Mouse (Mus musculus) bone marrow, adult 2 months (tissue): Measurements from ENCODE around the gene Tff3. TPM values are rescaled to one million over a fixed set of nuclear protein-coding genes. Genes with fewer than 3 reads are reported as not detected.

Source experiments
- H3K27ac ChIP-seq: fragments of 200-500 bp; 2 replicates; pipeline ENCODE4 v1.5.1; 2012; ENCODE audit warnings: low read depth, mild to moderate bottlenecking, control low read depth, inconsistent platforms, low read length; ENCODE audit not compliant: control insufficient read depth, poor library complexity, insufficient read depth
- H3K4me1 ChIP-seq: fragments of 200-500 bp; 2 replicates; pipeline ENCODE4 v1.6.1; 2011; ENCODE audit warnings: low read length; ENCODE audit not compliant: control insufficient read depth, insufficient read depth
- H3K4me3 ChIP-seq: fragments of 200-500 bp; replicated peaks from 2 replicates; pipeline ENCODE3; 2011; ENCODE audit warnings: mild to moderate bottlenecking, low read depth, low read length, control low read depth; ENCODE audit not compliant: control insufficient read depth
- CTCF ChIP-seq: fragments of 200-500 bp; IDR thresholded peaks from 2 replicates; pipeline ENCODE4 v1.5.1; 2011; ENCODE audit warnings: low read length, control low read depth; ENCODE audit not compliant: control insufficient read depth, insufficient read depth
- POLR2A ChIP-seq: fragments of 200-500 bp; IDR thresholded peaks from 2 replicates; pipeline ENCODE4 v1.6.1; 2011; ENCODE audit warnings: low read depth, mild to moderate bottlenecking, control low read depth, low read length, borderline replicate concordance; ENCODE audit not compliant: control insufficient read depth
- WGBS: fragments of 180-500 bp; shearing (Covaris S2); methylation state at CpG from one replicate; pipeline ENCODE4 v1.1.7; 2018; 5-methylcytosine and 5-hydroxymethylcytosine counted together
- polyA plus RNA-seq: library from polyadenylated mRNA; stranded (reverse); fragments of >200 nt; gene quantifications from 2 replicates; pipeline ENCODE4 v1.2.4, GENCODE M21; 2011; ENCODE audit warnings: low replicate concordance; ENCODE audit not compliant: missing spikeins, insufficient read depth, insufficient read length

Gene Tff3
- polyA plus RNA-seq, 1 experiment: not detected

DNA sequence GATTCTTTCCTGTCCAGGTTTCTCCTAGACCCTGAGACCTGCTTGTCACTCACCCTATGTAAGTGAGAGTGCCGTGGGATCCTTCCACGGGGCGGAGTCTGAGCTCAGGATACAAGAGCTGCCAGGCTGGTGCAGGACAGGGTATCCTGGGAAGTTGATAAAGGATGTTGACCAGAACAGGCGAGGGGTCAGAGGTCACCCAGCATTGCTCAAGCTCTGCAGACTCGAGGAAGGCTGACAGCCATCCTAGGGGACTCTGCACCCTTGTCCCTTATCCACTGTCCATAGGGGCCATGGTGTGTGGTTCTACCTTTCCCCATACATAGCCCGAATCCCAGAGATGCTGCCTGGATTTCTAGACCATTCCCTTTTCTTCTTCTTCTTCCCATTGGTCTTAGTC, 13.4 kb downstream of the Tff3 start:
- 80% methylated on average over 6 of the region's 6 CpGs for WGBS
- Histone ChIP-seq H3K27ac (no peak overlapping the region), H3K4me3 (no peak overlapping the region), H3K4me1 (no peaks in the 10 kb centered on the region)
- no peak for TF ChIP-seq CTCF
- TF ChIP-seq POLR2A: no peak

DNA sequence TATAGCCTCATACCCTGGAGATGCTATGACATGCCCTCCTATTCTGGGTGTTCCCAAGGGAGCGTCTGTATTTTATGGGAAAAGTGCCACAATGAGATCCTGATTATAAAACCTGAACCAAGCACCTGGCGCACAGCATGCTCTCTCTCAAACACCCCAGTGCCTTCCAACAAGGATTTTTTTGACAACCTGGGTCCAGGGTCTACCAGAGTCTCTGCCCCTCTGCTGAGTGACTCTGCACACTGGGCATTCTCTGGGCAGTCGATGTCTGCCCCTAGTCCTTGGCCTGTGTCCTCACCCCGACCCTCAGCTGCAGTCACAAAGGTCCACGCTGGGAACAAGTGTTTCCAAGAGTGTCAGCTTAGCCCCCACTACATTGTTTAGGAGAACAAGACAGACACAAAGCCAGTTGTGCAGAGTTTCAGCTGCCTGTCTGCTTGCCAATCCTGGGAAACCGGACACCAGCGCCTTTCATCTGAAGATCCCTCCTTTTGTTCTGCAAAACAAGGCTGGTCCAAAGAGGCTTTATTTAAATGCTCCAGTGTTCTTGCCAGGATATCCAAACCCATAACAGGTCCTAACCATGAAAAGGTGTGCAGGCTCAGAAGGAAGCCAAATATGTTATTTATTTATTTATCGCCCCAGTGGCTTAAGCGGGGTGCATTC, 16.1 kb downstream of the Tff3 start:
- Histone ChIP-seq H3K4me1 (no peaks in the 10 kb centered on the region), H3K4me3 (no peak overlapping the region), H3K27ac (no peak overlapping the region)
- no peak for TF ChIP-seq CTCF
- TF ChIP-seq POLR2A: no peak
- 88% methylated on average over 9 of the region's 9 CpGs for WGBS

DNA sequence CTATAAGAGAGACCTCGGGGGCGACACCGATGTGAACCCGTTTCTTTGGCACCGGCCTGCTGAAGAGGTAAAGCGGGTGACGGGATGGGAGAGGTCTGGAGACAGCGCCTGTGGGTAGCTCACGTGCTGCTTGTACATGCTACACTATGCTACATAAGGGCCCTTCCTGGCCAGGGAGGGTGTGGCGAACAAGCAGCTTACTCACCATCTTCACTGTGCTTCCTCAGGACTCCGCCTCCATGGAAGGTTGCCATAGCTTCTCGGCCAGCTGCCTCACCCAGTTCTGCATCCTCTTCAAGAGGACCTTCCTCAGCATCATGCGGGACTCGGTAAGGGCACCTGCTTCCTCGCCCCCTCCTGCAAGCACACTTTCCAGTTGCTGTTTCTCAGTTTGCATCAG, 21.1 kb downstream of the Tff3 start:
- 82% methylated on average over 15 of the region's 15 CpGs for WGBS
- Histone ChIP-seq H3K4me1 (no peaks in the 10 kb centered on the region), H3K27ac (no peak overlapping the region), H3K4me3 (no peak overlapping the region)
- TF ChIP-seq POLR2A (no peak), CTCF (no peak)

DNA sequence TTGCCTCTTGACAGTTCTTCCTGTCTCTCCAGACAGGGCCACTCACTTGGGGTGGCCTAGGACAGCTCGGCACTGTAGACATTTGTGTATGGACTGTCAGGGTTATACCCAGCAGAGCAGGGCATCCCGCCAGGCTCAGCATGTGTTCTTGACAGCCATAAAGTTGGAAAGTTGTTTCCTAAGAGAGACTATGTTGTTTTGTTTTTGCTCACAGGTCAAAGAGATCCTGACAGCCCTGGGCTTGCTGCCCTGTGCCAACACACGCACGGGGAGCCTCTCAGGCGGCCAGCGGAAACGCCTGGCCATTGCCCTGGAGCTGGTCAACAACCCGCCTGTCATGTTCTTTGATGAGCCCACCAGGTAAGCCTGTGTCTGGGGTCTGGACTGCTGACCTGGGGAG, 25.6 kb downstream of the Tff3 start:
- Histone ChIP-seq H3K27ac (no peak overlapping the region), H3K4me1 (no peaks in the 10 kb centered on the region), H3K4me3 (no peak overlapping the region)
- WGBS: 82% methylated on average over 8 of the region's 8 CpGs
- TF ChIP-seq CTCF (no peak), POLR2A (no peak)

DNA sequence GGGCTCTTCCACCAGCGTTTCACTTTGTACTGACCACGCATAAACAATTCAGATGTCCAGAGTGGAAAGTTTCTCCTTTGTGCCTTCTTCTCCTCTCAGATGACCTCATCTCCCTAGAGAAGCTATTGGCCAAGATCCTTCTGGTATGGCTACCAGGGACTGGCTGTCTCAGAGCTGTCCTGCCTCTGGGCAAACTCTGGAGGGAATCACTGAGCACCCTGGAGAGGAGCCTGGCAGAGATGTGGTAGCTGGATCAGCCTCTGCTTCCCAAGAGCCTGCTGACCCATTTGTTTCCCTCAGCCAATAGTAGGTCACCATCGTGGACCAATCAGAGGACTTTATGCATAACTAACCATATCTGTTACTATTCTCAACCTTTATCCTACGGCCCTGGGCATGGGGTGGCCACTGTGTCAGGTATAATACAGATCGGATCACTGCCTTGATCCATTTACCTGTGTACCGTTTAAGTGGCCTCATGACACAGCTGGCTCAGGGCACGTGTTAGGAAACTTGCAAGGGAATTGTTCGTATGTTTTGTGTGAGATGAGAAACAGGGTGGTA, 26.4 kb downstream of the Tff3 start:
- Histone ChIP-seq H3K27ac (no peak overlapping the region), H3K4me1 (no peaks in the 10 kb centered on the region), H3K4me3 (no peak overlapping the region)
- WGBS: 83% methylated on average over 8 of the region's 8 CpGs
- no peak for TF ChIP-seq POLR2A
- TF ChIP-seq CTCF: no peak

DNA sequence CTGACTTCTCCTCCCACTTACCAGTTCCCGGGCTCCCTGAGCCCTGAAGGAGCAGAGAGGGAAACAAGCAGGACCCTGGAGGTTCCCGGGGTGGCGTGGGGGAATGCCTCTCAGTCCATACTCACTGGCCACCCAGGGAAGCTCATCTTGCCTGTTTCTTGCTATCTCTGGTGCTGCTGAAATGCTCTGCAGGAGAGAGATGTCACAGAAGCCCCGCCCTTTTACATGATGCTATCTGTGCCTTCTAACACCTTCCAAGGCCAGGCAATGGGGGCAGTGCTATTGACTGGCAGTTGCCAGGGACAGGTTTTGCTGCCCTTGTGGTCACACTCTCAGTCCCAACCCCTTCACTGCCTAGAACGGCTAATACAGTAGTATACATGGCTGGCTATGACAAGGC, 30.7 kb downstream of the Tff3 start:
- WGBS: 74% methylated on average over 5 of the region's 5 CpGs
- Histone ChIP-seq H3K4me3 (no peak overlapping the region), H3K27ac (no peak overlapping the region), H3K4me1 (no peaks in the 10 kb centered on the region; the same call in 1 of the 2 replicates)
- TF ChIP-seq CTCF (no peak), POLR2A (no peak)

DNA sequence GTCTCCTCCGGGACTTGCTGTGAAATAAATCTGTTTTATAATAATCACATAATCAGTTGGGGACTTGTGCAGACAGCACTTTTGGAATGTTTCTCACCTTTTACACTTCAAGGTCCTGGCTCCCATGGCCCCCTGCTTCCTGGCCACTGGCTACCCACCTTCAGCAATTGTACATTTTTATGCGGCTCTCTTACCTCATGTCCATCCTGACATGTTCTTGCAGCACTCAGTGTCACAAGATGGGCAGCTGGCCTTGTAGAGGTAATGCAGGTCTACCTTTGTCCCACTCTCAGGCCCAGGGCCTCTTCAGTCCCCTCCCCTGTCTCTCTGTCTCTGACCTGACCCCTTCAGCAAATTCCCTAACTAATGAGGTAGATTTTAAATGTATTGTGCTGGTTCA, 32.6 kb downstream of the Tff3 start:
- TF ChIP-seq POLR2A: no peak
- no peak for TF ChIP-seq CTCF
- Histone ChIP-seq H3K4me1 (no peaks in the 10 kb centered on the region; the same call in 1 of the 2 replicates), H3K4me3 (no peak overlapping the region), H3K27ac (no peak overlapping the region)
- WGBS: 86% methylated on average over 2 of the region's 2 CpGs

DNA sequence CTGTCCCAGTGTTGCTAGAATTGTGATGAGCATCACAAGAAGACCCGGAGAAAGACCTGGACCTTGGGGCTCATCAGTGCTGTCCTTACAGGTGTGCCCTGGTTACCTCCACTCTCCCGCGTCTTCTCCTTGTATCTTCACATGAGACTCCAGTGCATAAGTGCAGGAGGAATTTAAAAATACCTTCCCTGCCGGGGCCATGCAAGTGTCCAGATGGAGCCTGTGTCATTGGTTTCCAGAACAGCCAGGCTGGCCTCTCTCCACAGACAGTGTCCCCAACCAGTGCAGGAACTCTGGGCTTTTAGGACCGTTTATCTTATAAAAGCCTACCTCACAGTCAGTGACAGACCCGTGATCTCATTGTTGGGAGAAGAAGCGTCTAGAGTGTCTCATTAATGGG, 33.9 kb downstream of the Tff3 start:
- 86% methylated on average over 7 of the region's 7 CpGs for WGBS
- TF ChIP-seq POLR2A (no peak), CTCF (no peak)
- Histone ChIP-seq H3K4me1 (no peaks in the 10 kb centered on the region; the same call in 1 of the 2 replicates), H3K4me3 (no peak overlapping the region), H3K27ac (no peak overlapping the region)

DNA sequence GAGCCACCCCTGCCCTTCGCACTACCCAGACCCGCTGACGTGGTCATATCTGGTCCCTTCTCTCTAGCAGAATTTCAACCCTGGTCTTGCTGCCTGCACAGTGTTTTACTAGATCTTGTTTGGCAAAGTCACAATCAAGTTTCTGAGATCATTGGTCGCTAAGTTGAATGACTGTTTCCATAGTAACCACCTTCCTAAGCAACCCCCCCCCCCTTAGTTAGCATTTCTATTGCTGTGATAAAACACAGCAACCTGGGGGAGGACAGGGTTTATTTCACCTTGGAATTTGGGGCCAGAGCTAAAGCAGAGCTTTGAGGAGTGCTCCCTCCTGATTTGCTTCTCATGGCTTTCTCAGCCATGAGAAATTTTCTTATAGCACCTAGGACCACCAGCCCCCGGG, 34.7 kb downstream of the Tff3 start:
- H3K27ac ChIP-seq: no peak overlapping the region
- no peak for TF ChIP-seq CTCF
- no peak for TF ChIP-seq POLR2A
- no peak overlapping the region for H3K4me3 ChIP-seq
- 88% methylated on average over 5 of the region's 5 CpGs for WGBS
- peaks cover 3% of the 10 kb centered on the region; the same call in 1 of the 2 replicates for H3K4me1 ChIP-seq
